Mouse (Mus musculus): ENCODE measurements around the gene Crhr1.
A peak's percentile ranks its signal among the peaks of the same experiment; 100 is the strongest.

Gene Crhr1

GRCm38 (mm10) chr11:104132580-104133441, at the start of gene Crhr1:
Gene Crhr1 (plus strand): TSS chr11:104132855.
- DNase-seq, result peak; percentile 65

- no peak for DNase-seq
These were observed 49.4 kb upstream of the Crhr1 start for GRCm38 (mm10) chr11:104083248-104083647.

GRCm38 (mm10) chr11:104083716-104084115, 48.9 kb upstream of the Crhr1 start:
- DNase-seq, result no peak

GRCm38 (mm10) chr11:104088519-104088918, 44.1 kb upstream of the Crhr1 start:
- DNase-seq, result no peak

- DNase-seq, result no peak
These were observed 41.9 kb upstream of the Crhr1 start for GRCm38 (mm10) chr11:104090769-104091168.

- DNase-seq, result no peak
These were observed 37.5 kb upstream of the Crhr1 start for GRCm38 (mm10) chr11:104095151-104095550.

- DNase-seq, result peak; percentile 43
These were observed 36.1 kb upstream of the Crhr1 start for GRCm38 (mm10) chr11:104096536-104096935.

- peak; percentile 62 for DNase-seq
These were observed 33.1 kb upstream of the Crhr1 start for GRCm38 (mm10) chr11:104099542-104099941.

- no peak for DNase-seq
These were observed 30.0 kb upstream of the Crhr1 start for GRCm38 (mm10) chr11:104102641-104103040.

GRCm38 (mm10) chr11:104106329-104106728, 26.3 kb upstream of the Crhr1 start:
- DNase-seq, result peak; percentile 53

- no peak for DNase-seq
These were observed 25.7 kb upstream of the Crhr1 start for GRCm38 (mm10) chr11:104106969-104107368.

- DNase-seq, result no peak
These were observed 22.3 kb upstream of the Crhr1 start for GRCm38 (mm10) chr11:104110366-104110765.

- no peak for DNase-seq
These were observed 20.8 kb upstream of the Crhr1 start for GRCm38 (mm10) chr11:104111851-104112250.

- no peak for DNase-seq
These were observed 19.0 kb upstream of the Crhr1 start for GRCm38 (mm10) chr11:104113699-104114098.

- DNase-seq, result peak; percentile 94
These were observed 18.0 kb upstream of the Crhr1 start for GRCm38 (mm10) chr11:104114690-104115089.

GRCm38 (mm10) chr11:104118356-104118755, 14.3 kb upstream of the Crhr1 start:
- no peak for DNase-seq

- DNase-seq, result no peak
These were observed 9.7 kb upstream of the Crhr1 start for GRCm38 (mm10) chr11:104122966-104123365.

GRCm38 (mm10) chr11:104123479-104123878, 9.2 kb upstream of the Crhr1 start:
- DNase-seq, result no peak

GRCm38 (mm10) chr11:104124582-104124981, 8.1 kb upstream of the Crhr1 start:
- no peak for DNase-seq

- no peak for DNase-seq
These were observed 3.2 kb upstream of the Crhr1 start for GRCm38 (mm10) chr11:104129466-104129865.

- DNase-seq, result no peak
These were observed 1.7 kb upstream of the Crhr1 start for GRCm38 (mm10) chr11:104130721-104131647.

GRCm38 (mm10) chr11:104131756-104132155, 899 bp upstream of the Crhr1 start:
- DNase-seq, result peak; percentile 66

GRCm38 (mm10) chr11:104133442-104133983, 858 bp downstream of the Crhr1 start:
- DNase-seq, result peak; percentile 23

Data from retina, postnatal 1 day (tissue).